Mouse (Mus musculus) sigmoid colon, adult 10 weeks (tissue): Measurements from ENCODE around the gene Vgll3. TPM values are rescaled to one million over a fixed set of nuclear protein-coding genes. Genes with fewer than 3 reads are reported as not detected.

Source experiments
- polyA plus RNA-seq: library from polyadenylated mRNA; stranded (reverse); fragments of 350-450 nt; fragmentation: Illumina TruSeq; extraction: RNeasy Lipid Tissue Mini Kit (QIAGEN cat#74804); gene quantifications from one replicate; pipeline ENCODE4 v1.2.3, GENCODE M21; 2014; ENCODE audit warnings: low read depth, low replicate concordance

Vgll3 gene
- polyA plus RNA-seq: 8.3 TPM

GRCm38 (mm10) chr16:65814918-65815881 lies at the start of gene Vgll3:
Vgll3 (plus strand) TSS chr16:65815257.

